Mouse (Mus musculus) lung, postnatal 36 days (tissue): ENCODE results near the gene Cnot1.

Experiments used
- DNase-seq: peaks from one replicate; pipeline ENCODE4 v3.0.0; 2022; ENCODE audit warnings: mixed read lengths

Cnot1 gene

DNA sequence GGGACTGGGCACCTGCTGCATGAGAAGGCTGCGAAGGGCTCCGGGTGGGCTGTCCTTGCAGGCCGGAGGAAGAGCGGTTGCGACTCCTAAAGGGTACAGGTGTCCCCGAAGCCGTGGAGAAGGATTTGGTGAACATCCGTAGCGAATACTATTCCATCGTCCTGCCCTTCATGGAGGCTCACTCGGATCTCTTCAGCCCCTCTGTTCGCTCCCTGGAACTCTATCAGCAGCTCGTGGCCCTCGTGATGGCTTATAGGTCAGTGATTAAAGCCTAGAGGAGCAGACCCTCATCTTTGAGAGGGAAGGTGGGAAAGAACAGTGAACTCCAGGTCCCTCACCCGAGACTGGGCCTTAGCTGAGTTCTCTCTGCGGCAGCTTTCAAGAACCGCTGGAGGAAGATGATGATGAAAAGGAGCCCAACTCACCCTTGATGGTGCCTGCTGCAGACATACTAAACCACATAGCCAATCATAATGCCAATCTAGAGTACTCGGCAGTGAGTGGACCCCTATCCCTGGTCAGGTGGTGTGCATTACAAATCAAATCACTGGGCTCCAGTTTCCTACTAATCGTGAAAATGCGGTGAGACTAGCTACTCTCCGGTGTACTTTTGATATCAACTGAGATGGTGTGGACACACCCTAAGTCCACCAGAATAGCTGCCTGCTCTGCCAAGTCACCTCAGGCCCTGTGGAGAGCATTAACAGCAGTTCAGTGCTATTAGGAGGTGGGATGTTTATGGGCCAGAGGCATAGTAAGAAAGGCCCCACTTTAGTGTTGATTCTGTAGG, 90.5 kb downstream of the Cnot1 start:
- DNase-seq, result no peak

GRCm38 (mm10) chr8:95715676-95716531, 91.4 kb downstream of the Cnot1 start, which contains the start of gene Setd6:
Gene Setd6, plus strand, starts transcription at chr8:95715881.
- peak; percentile 90 for DNase-seq

DNA sequence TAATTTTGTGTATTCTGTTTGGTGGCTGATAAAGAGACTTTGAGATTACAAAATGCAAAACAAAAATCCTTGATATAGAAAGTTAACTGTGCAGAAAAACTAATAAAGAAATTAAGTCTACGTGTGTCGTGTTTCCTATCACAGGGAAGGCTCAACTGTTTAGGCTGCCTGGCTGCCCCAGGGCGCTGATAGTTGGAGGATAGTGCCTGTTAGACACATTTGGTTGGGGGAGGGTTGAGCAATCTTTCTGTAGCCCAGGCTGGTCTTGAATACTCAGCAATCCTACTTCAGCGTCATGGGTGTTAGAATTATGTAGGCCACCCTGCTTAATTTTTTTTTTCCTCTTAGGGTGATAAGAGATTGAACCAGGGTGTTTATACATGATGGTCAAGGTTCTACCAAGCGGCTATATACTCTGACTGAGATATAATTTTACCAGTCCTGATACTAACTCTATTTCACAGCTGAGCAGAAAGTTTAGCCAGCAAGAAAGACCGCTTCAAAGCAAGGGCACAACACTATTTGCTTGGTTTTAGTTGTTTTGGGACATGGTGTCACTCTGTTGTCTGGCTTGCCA, 92.3 kb downstream of the Cnot1 start:
- DNase-seq, result no peak

DNA sequence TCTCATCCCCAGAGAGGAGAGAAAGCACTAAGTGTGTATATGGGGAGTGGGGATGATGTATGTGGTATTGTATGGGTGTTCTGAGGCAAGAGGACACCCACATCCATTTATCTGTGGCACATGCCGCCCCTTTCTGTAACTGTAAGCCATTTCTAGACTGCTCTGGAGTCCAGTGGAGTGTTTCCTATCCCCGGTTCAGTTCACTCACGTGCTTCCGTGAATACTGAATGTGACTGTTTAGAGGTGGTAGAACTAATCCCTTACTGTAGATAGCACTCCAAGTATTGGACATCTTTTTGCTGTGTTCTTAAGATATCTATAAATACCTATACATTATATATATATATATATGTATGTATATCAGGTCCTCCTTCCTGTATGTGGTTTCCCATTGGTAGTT, 92.9 kb downstream of the Cnot1 start:
- DNase-seq, result no peak

DNA sequence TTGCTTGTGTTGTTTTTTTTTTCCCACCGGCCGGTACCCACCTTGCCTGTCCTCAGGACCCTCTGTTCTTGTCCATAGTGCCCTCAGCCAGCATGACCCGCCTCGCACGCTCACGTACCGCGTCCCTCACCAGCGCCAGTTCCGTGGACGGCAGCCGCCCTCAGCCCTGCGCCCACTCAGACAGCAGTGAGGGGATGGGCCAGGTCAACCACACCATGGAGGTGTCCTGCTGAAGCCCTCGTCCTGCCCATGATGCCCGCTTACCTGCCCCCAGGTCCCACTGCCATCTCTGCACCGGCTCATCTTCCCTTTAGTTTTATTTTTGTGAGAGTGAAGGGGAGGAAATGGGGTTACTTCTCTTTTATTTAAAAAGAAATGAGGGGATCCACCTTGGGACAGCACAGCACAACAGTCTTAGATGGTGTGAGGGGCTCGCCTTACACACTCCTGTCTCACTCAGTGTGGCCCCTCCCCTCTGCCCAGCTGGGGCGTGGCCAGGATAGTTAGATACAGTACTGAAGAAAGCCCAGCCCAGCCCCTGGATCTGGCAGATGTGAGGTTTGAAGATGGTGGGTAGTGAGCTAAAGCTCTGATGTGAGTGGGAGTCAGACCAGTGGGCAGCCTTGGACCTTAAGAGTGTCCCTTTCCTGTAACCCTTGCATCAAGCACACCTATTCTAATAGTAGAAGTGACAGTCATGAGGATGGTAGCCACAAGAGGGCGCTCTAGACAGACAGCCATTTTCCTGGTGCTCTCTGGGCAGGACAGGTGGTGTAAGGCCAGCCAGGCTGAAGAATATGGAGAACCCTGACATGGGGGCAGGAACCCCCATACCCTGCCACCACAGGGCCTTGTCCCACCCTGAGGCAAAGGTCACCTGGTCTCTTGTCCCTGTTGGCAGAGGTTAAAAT, 93.9 kb downstream of the Cnot1 start:
- peak; percentile 89 for DNase-seq

DNA sequence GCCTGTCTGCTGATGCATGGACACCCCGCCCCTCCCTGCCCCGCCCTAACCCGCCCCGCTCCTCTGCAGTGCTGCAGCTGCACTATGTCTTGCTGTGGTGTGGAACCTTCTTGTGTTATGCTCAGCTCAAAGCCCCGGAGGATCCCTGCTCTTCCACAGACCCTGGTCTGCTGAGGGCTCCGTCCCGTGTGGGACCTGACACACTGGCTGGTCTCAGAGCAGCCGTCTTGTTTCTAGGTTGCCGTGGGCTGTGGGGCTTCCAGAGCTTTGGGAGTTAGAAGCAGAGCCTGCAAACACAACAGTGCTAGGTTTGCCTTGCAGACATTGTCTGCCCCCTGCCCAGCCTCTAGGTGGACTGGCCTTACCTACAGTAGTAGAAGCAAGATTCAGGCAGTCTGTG, 94.9 kb downstream of the Cnot1 start:
- DNase-seq, result no peak

DNA sequence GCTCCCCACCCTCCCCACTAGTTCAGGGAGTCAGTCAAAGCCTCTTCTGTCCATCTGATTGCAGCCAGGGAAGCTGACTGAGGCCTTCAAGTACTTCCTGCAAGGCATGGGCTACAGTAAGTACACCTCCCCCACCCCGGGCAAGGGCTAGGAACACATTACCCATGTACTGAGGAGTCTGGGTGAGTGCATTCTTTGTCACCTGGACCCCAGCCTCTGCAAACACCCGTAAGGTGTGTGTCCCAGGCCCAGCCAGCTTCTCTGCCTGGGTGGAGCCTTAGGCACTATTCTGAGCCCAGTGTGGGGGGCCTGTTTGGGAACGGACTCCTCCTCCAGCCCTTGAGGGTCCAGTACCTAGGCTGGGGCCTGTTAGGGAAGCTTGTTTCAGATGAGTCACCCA, 96.2 kb downstream of the Cnot1 start:
- DNase-seq, result no peak

- no peak for DNase-seq
Observed at GRCm38 (mm10) chr8:95709579-95709978, 97.7 kb downstream of the Cnot1 start.

DNA sequence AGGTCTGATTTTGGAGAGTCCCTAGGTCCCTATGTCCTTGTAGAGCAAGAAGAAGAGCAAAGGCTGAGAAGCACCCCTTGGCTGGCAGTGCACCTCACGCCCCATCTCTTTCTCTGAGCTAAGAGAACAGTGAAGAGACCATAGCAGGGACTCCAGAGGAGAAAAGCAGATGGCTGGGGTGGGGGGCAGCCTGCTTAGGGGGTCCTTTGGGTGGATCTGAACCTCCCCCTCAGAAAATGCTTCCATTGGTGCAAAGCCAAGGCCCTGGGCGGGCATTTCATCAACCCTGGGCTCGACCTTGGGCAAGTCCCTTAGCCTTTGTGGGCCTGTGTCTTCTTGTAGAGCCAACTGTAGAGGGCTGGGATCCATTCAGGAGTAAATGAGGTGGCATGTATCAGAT, 102.7 kb downstream of the Cnot1 start:
- no peak for DNase-seq

DNA sequence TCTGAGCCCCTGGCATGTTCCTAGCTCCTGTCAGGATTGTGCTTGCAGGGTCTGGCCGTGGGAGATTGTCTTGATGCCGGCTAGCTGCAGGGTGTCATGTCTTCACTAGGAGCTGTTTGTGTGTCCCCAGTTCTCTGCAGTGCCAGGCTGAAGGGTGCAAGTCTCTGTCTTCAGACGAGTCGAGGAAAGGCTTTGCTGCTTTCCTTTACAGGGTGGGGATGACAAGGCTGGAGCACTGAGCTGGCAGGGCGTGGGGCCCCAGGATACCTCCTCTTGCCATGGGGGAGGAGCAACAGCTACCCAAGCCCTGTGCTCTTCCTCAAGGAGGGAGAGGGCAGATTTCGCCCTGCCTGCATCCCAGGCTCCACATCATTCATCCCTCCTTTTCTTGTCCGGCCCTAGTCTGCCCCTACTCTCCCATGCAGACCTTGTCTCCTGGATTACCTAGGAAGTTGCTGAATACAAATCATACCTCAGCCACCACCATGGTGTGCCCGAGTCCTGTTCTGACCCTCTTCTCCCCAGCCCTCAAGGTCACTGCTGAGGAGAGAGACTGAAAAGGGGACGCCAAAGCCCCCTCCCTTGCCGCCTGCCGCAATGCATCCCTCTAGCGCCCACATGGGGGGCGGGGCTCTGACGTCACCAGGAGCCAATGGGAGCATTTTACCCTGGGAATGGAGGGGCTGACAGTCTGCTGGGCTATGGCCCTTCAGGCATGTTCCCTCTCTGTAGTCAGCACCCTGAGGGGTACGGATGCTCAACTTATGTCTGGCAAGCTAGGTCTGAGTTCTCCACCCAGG, 103.6 kb downstream of the Cnot1 start:
- DNase-seq, result no peak

GRCm38 (mm10) chr8:95702480-95703446, 104.5 kb downstream of the Cnot1 start:
- peak; percentile 75 for DNase-seq

GRCm38 (mm10) chr8:95701809-95702208, 105.5 kb downstream of the Cnot1 start:
- DNase-seq, result no peak

GRCm38 (mm10) chr8:95700282-95700681, 107.0 kb downstream of the Cnot1 start:
- DNase-seq, result no peak

GRCm38 (mm10) chr8:95698179-95698578, 109.1 kb downstream of the Cnot1 start:
- no peak for DNase-seq

- DNase-seq, result peak; percentile 81
Observed at GRCm38 (mm10) chr8:95697128-95697527, 110.1 kb downstream of the Cnot1 start.

DNA sequence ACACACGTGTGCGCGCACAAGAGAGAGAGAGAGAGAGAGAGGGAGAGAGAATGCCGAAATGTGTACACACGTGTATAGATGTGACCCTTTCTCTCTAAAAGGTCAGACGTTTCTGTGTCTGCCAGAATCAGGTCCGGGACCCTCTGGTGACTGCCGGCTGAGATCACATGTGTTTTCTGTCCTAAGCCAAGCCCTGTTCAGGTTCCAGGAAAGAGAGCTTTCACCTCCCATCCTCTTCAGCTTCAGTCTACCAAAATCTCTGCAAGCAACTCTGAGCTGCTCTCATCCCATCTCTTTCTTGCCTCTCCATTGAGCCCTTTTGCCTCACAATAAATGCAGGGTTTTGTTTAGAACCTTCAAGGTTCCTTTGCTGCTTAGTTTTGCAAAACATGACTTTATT, 110.6 kb downstream of the Cnot1 start:
- DNase-seq, result no peak

DNA sequence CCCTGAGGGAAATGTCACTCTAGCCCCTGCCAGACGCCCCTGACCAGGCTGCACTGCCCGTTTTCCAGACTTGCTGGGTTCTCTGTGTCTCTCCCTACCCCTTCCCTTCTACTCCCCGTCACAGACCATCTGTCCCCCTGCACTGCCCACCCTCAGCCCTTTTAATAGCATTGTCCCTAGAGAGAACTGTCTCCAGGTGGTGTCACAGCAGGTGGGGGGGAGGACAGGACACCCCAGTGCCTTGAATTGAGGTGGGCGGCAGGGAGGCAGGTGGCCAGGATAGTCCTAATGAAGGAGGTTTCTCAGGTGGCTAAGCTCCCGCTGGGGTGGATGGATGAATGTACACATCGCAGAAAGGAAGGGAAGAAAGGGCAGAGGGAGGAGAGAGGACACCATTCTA, 112.6 kb downstream of the Cnot1 start:
- no peak for DNase-seq

GRCm38 (mm10) chr8:95690929-95691541, 116.2 kb downstream of the Cnot1 start:
- no peak for DNase-seq

DNA sequence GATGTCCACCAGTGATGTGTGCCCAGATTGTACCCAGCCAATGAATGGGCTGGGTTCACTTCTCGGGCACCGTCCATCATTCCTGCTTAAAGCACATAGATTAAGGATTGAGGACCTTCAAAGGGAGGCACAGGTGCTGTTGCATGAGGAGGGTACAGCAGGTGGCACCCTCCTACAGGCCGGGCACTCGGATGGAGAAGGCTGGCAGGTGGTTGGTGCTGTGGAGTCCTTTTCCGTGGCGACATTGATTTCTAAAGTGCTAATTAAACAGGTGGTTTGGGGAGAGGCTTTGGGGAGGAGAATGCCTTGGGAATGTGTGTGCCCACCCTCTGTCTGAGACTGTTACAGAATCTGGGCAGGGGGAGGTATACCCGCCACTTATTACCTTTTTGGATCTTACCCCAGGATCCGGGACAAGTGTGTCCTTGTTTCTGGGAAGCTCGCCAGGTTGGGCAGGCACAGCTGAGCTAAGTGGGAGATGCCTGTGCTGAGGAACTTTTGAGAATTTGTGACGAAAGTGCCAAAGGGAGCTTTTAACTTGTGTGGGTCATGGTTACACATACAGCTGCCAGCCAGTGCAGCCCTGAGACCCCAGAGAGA, 119.1 kb downstream of the Cnot1 start:
- DNase-seq, result peak; percentile 65
